Comparison of ENCODE assay signal across 29 mouse cellular contexts in the genomic region with DNA sequence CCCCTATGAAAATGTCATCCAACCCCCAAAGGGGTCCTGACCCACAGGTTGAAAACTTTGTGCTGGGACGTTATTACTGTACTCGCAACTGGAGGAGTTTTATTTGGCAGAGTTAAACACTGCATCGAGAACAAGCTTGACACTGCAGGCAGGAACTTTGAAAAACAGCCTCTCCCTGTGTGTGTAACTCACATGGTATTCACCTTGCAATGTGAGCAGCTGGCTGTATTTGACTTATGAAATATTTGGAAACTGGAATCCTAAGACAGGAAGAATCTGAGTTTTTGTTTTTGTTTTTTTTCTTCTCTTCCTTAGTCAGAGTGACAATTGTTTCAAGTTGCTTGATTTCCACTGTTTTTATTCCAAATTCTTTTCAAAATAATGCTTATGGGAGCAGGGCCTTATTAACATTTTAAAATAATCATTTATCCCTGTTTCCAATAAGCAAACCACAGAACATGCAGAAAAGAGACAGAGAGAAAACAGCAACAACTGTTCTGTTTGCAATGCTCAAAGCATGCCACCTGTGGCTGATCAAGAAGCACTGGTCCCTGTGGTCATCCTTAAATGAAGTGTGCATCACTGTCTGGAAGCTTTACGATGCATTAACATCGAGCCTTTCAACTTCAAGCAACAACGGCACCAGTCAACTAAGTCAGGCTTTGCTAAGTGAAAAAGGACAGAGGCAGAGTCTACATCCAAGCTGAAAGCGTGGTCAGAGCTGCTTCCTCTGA. TPM values are rescaled to one million over a fixed set of nuclear protein-coding genes. Genes with fewer than 3 reads are reported as not detected.
DNase-seq lines count a peak whose midpoint lies in the region; TF ChIP-seq lines count a peak whose summit lies in the region.
"Had no signal": no experiment of that assay in that cellular context is flagged by ENCODE, and none has a peak within 500 bp of the region (broad histone marks: within the 10 kb centered on the region; RNA-seq: fewer than 3 reads in every experiment).

No protein-coding gene starts in this region.

- no peak for TF ChIP-seq POLR2A in embryonic fibroblast, embryonic 13.5 days (IDR thresholded peaks at IDR 0.05; ENCODE audit: low read depth, low read length)

- H3K4me3 ChIP-seq in heart, embryonic 10.5 days: no peak overlapping the region
- no peak overlapping the region for H3K4me3 ChIP-seq in embryonic fibroblast, embryonic 13.5 days (ENCODE audit: insufficient read depth, low read length)
- H3K4me3 ChIP-seq: embryonic facial prominence, embryonic 13.5 days; forebrain, embryonic 12.5 days; heart, embryonic 12.5 days; heart, embryonic 15.5 days had no signal

- peak; percentile 88 for DNase-seq in heart, adult 11 months
- no peak for DNase-seq in heart, embryonic 10.5 days (ENCODE audit: low spot score)
- peak; percentile 63 for DNase-seq in NIH3T3 (ENCODE audit: low read depth)
- DNase-seq in ovary, postnatal 10 days (ENCODE audit: low spot score): no peak
- DNase-seq in layer of hippocampus, postnatal 10 days (ENCODE audit: low spot score in 2 of 2): no peak
- DNase-seq: adrenal gland, adult 2 months; adrenal gland, postnatal 14 days; cerebellum, adult 11 months; cerebellum, adult 2 months; cerebellum, adult 9-11 months; cerebellum, postnatal 25 days; gastrocnemius, postnatal 14 days; heart, postnatal 14 days; heart, postnatal 4 days; kidney, adult 18-20 months had no signal

- H3K9me3 ChIP-seq in heart, embryonic 10.5 days: no peaks in the 10 kb centered on the region
- H3K9me3 ChIP-seq: embryonic facial prominence, embryonic 13.5 days; heart, embryonic 12.5 days; heart, embryonic 15.5 days had no signal

- WGBS in heart, embryonic 10.5 days: 84% methylated on average over 7 of the region's 7 CpGs

- no peaks in the 10 kb centered on the region for H3K36me3 ChIP-seq in heart, embryonic 10.5 days
- H3K36me3 ChIP-seq: embryonic facial prominence, embryonic 13.5 days; forebrain, embryonic 12.5 days; heart, embryonic 12.5 days; heart, embryonic 15.5 days had no signal

- TF ChIP-seq CTCF in embryonic fibroblast, embryonic 13.5 days (IDR thresholded peaks at IDR 0.05; ENCODE audit: borderline replicate concordance, insufficient read depth, low read length): no peak

- H3K4me1 ChIP-seq in heart, embryonic 10.5 days: peaks cover 26% of the 10 kb centered on the region
- peaks cover 30% of the 10 kb centered on the region for H3K4me1 ChIP-seq in embryonic fibroblast, embryonic 13.5 days (ENCODE audit: control insufficient read depth, insufficient read depth, low read length)

- no peak overlapping the region for H3K27ac ChIP-seq in heart, embryonic 10.5 days
- peak overlapping the region; percentile 89 for H3K27ac ChIP-seq in embryonic fibroblast, embryonic 13.5 days (ENCODE audit: insufficient read depth, low read length)
- H3K27ac ChIP-seq: embryonic facial prominence, embryonic 13.5 days; forebrain, embryonic 12.5 days; heart, embryonic 15.5 days; hindbrain, embryonic 14.5 days; hindbrain, postnatal 0 days had no signal

- H3K27me3 ChIP-seq in heart, embryonic 10.5 days (ENCODE audit: insufficient read depth, poor library complexity, severe bottlenecking): no peaks in the 10 kb centered on the region
- H3K27me3 ChIP-seq: forebrain, embryonic 12.5 days; heart, embryonic 15.5 days; Patski had no signal

RNA-seq across cellular contexts. Expression of a gene that starts 26.2 kb away (rescaled TPM):
- 0.26 and 0.62 TPM in 2 replicates for polyA plus RNA-seq in heart, embryonic 10.5 days (2016; fragmentation: Nextera tagmentation; extraction: Ambion mirVana)
- polyA plus RNA-seq in embryonic fibroblast, embryonic 13.5 days (2011; ENCODE audit: insufficient read length, low read depth, missing spikeins): 70.2 and 77.2 TPM in 2 replicates
- 1 to 10 TPM in 1 of 2 experiments, under 1 TPM in 1; 0.78 to 1.3 TPM for total RNA-seq in layer of hippocampus, postnatal 10 days (2021)
- total RNA-seq: common myeloid progenitor, adult 5-6 weeks; ES-E14 had no signal

RNA-seq across cellular contexts. Expression of a gene that starts 54.1 kb away (rescaled TPM):
- polyA plus RNA-seq in heart, embryonic 10.5 days (2016; fragmentation: Nextera tagmentation; extraction: Ambion mirVana): 0.58 and 0.78 TPM in 2 replicates
- polyA plus RNA-seq in embryonic fibroblast, embryonic 13.5 days (2011; ENCODE audit: insufficient read length, low read depth, missing spikeins): 1.6 TPM in 1 of 2 replicates, not detected in the other
- total RNA-seq in layer of hippocampus, postnatal 10 days (2021): under 1 TPM; 0.50 to 0.69 TPM
- total RNA-seq: adrenal gland, postnatal 14 days; common myeloid progenitor, adult 5-6 weeks; gastrocnemius, adult 18-20 months; heart, adult 8-10 months; heart, postnatal 14 days had no signal
- polyA plus RNA-seq: adrenal gland, adult 2 months; gonadal fat pad, adult 2 months; inflammation-experienced regulatory T-cells, adult 6 months had no signal

Comparison
In these comparisons a context has a peak if more than half of its experiments do, and no peak if none do; other contexts are left out.
1. DNase-seq: peak in heart, adult 11 months (single experiment) and NIH3T3 (single experiment); none in heart, embryonic 10.5 days (single experiment), ovary, postnatal 10 days (single experiment) and layer of hippocampus, postnatal 10 days (0 of 2).
2. RNA of a gene that starts 26.2 kb away (polyA plus RNA-seq): 70.2 to 77.2 TPM in embryonic fibroblast, embryonic 13.5 days; 0.26 to 0.62 TPM in heart, embryonic 10.5 days; every median in the first group is over 10 times any median in the second.